Mouse (Mus musculus) CD8-positive naive resting alpha-beta T cell, adult 2 months (primary cell): ENCODE measurements around the gene Sept11.

Source experiments
- DNase-seq, 2 experiments: peaks; one replicate each; pipeline ENCODE4 v3.0.0; 2022; ENCODE audit warnings: low read depth in 2 of 2, low spot score in 2 of 2

Gene Sept11

GRCm38 (mm10) chr5:93167919-93168516, 74.8 kb downstream of the Sept11 start:
- DNase-seq = no peak

- no peak for DNase-seq
Observed at GRCm38 (mm10) chr5:93168654-93169053, 75.4 kb downstream of the Sept11 start.

- DNase-seq = no peak
Observed at GRCm38 (mm10) chr5:93171420-93171819, 78.2 kb downstream of the Sept11 start.

- DNase-seq = no peak
Observed at GRCm38 (mm10) chr5:93172536-93172935, 79.3 kb downstream of the Sept11 start.

GRCm38 (mm10) chr5:93174675-93175074, 81.4 kb downstream of the Sept11 start:
- no peak for DNase-seq

- no peak for DNase-seq
Observed at GRCm38 (mm10) chr5:93178616-93179015, 85.4 kb downstream of the Sept11 start.

- DNase-seq = peak in 1 of 2 experiments; percentile 28
Observed at GRCm38 (mm10) chr5:93180252-93180651, 87.0 kb downstream of the Sept11 start.

GRCm38 (mm10) chr5:93183311-93183710, 90.1 kb downstream of the Sept11 start:
- DNase-seq = no peak

- no peak for DNase-seq
Observed at GRCm38 (mm10) chr5:93184548-93184947, 91.3 kb downstream of the Sept11 start.

- no peak for DNase-seq
Observed at GRCm38 (mm10) chr5:93189607-93190006, 96.4 kb downstream of the Sept11 start.

GRCm38 (mm10) chr5:93190428-93190827, 97.2 kb downstream of the Sept11 start:
- DNase-seq = no peak

- no peak for DNase-seq
Observed at GRCm38 (mm10) chr5:93198232-93198631, 105.0 kb downstream of the Sept11 start.

- no peak for DNase-seq
Observed at GRCm38 (mm10) chr5:93201181-93201580, 107.9 kb downstream of the Sept11 start.

- DNase-seq = peak; percentile 56 to 58
Observed at GRCm38 (mm10) chr5:93205371-93206108, 112.3 kb downstream of the Sept11 start.

- DNase-seq = peak; percentile 92 to 96
Observed at GRCm38 (mm10) chr5:93206109-93207005, 113.1 kb downstream of the Sept11 start, which contains the start of the genes Ccni and 2010109A12Rik. TSS of gene Ccni (minus strand) at chr5:93206495. TSS of gene 2010109A12Rik (plus strand) at chr5:93206518.

- no peak for DNase-seq
Observed at GRCm38 (mm10) chr5:93207006-93207348, 113.7 kb downstream of the Sept11 start.

GRCm38 (mm10) chr5:93207555-93207954, 114.3 kb downstream of the Sept11 start:
- no peak for DNase-seq

- DNase-seq = no peak
Observed at GRCm38 (mm10) chr5:93218375-93218774, 125.1 kb downstream of the Sept11 start.

GRCm38 (mm10) chr5:93221661-93222060, 128.4 kb downstream of the Sept11 start:
- DNase-seq = no peak

- no peak for DNase-seq
Observed at GRCm38 (mm10) chr5:93224549-93224948, 131.3 kb downstream of the Sept11 start.
